Mouse (Mus musculus) kidney, embryonic 16.5 days (tissue): ENCODE results near the gene Por. TPM values are rescaled to one million over a fixed set of nuclear protein-coding genes. Genes with fewer than 3 reads are reported as not detected.
A peak's percentile ranks its signal among the peaks of the same experiment; 100 is the strongest.

Experiments
- ATAC-seq: fragments of 200-750 bp; cut with Nextera tagmentation; 2 replicates; pipeline ENCODE4 v1.8.0; 2017; ENCODE audit warnings: moderate TSS enrichment; ENCODE audit not compliant: low FRiP score, low TSS enrichment
- H3K27ac ChIP-seq: fragments of 300-500 bp; sonication (generic); 2 replicates; pipeline ENCODE4 v1.5.1; 2014; ENCODE audit warnings: low read length
- H3K27me3 ChIP-seq: fragments of 300-500 bp; sonication (generic); 2 replicates; pipeline ENCODE4 v1.6.1; 2014; ENCODE audit warnings: low read length, control low read depth, mixed read lengths; ENCODE audit not compliant: insufficient read depth
- H3K36me3 ChIP-seq: fragments of 300-500 bp; sonication (generic); 2 replicates; pipeline ENCODE4 v1.6.1; 2014; ENCODE audit warnings: low read length, control low read depth, mixed read lengths; ENCODE audit not compliant: insufficient read depth
- H3K4me1 ChIP-seq: fragments of 300-500 bp; sonication (generic); 2 replicates; pipeline ENCODE4 v1.6.1; 2014; ENCODE audit warnings: low read length, control low read depth, mixed read lengths; ENCODE audit not compliant: insufficient read depth
- H3K4me2 ChIP-seq: fragments of 300-500 bp; sonication (generic); replicated peaks from 2 replicates; pipeline ENCODE4 v1.6.1; 2014; ENCODE audit warnings: low read depth, low read length
- H3K4me3 ChIP-seq: fragments of 300-500 bp; sonication (generic); 2 replicates; pipeline ENCODE4 v1.5.1; 2014; ENCODE audit warnings: mild to moderate bottlenecking, low read length
- H3K9ac ChIP-seq: fragments of 300-500 bp; sonication (generic); replicated peaks from 2 replicates; pipeline ENCODE4 v1.6.1; 2014; ENCODE audit warnings: low read length
- H3K9me3 ChIP-seq: fragments of 300-500 bp; sonication (generic); 2 replicates; pipeline ENCODE4 v1.6.1; 2016; ENCODE audit warnings: low read length, control low read depth
- WGBS: fragments of 180-500 bp; shearing (Covaris S2); extraction: QIAGEN DNeasy Blood & Tissue Kit; methylation state at CpG from one replicate; pipeline ENCODE4 v1.1.7; 2014; 5-methylcytosine and 5-hydroxymethylcytosine counted together
- polyA plus RNA-seq: library from polyadenylated mRNA; unstranded; fragments of >200 nt; fragmentation: Nextera tagmentation; extraction: Ambion mirVana; gene quantifications from 2 replicates; pipeline ENCODE4 v1.2.1, GENCODE M21; 2015

Por gene
- polyA plus RNA-seq, 1 experiment from 2014 or later, result 106 TPM

DNA sequence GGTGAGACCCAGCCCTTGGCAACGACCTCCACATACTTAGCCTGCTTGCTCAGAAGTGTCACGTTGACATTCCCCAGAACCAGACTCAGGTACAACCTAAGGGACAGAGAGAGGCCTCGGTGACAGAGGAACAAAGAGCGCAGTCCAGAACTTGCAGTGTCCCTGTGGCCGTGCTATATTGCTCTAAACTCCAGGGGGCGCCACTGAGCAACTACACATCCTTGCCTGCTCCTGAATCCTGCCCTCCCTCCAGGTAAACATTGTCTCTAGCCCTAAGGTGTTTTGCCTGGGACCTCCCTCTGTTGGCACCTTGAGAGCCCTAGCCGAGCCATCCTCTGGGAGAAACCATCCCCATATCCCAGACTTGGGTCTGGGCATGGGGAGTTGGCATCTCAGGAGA lies 67.3 kb downstream of the Por start:
- Histone ChIP-seq H3K9me3 (no peaks in the 10 kb centered on the region), H3K27ac (no peak overlapping the region), H3K36me3 (peaks cover 55% of the 10 kb centered on the region), H3K4me3 (no peak overlapping the region), H3K4me2 (no peak overlapping the region), H3K4me1 (no peaks in the 10 kb centered on the region), H3K9ac (no peak overlapping the region), H3K27me3 (no peaks in the 10 kb centered on the region)
- 81% methylated on average over 7 of the region's 7 CpGs for WGBS
- no peak for ATAC-seq

DNA sequence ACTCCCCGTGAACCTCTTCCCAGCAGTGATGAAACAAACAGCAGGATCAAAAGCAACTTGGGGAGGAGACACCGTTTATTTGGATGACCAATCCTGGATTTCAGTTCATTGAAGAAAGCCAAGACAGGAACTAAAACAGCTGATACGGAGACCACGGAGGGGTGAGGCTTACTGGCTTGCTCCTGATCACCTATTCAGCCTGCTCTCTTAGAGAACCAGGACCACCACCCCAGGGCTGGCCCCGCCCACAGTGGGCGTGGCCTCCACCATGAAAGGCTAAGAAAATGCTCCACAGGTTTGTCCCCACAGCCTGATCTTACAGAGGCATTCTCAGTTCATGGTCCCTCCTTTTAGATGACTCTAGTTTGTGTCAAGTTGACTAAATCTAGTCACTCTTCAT lies 68.4 kb downstream of the Por start:
- 23% methylated on average over 6 of the region's 6 CpGs for WGBS
- no peaks in the 10 kb centered on the region for H3K9me3 ChIP-seq
- no peak overlapping the region for H3K27ac ChIP-seq
- H3K4me3 ChIP-seq, result no peak overlapping the region
- H3K4me1 ChIP-seq, result peaks cover 9% of the 10 kb centered on the region
- no peak for ATAC-seq
- no peak overlapping the region for H3K4me2 ChIP-seq
- H3K27me3 ChIP-seq, result no peaks in the 10 kb centered on the region
- H3K36me3 ChIP-seq, result peaks cover 44% of the 10 kb centered on the region
- H3K9ac ChIP-seq, result no peak overlapping the region

- no peaks in the 10 kb centered on the region for H3K9me3 ChIP-seq
- peaks cover 19% of the 10 kb centered on the region for H3K4me1 ChIP-seq
- H3K9ac ChIP-seq, result no peak overlapping the region
- no peak for ATAC-seq
- no peak overlapping the region for H3K27ac ChIP-seq
- no peak overlapping the region for H3K4me2 ChIP-seq
- no peak overlapping the region for H3K4me3 ChIP-seq
- no peaks in the 10 kb centered on the region for H3K27me3 ChIP-seq
- 51% methylated on average over 10 of the region's 10 CpGs for WGBS
- peaks cover 7% of the 10 kb centered on the region for H3K36me3 ChIP-seq
Measured at GRCm38 (mm10) chr5:135742156-135742555, 72.3 kb downstream of the Por start.

- H3K27ac ChIP-seq, result peak overlapping the region; percentile 66; the same call in 1 of the 2 replicates
- H3K27me3 ChIP-seq, result no peaks in the 10 kb centered on the region
- H3K4me2 ChIP-seq, result peak overlapping the region; percentile 97
- H3K9ac ChIP-seq, result peak overlapping the region; percentile 80
- H3K4me3 ChIP-seq, result peak overlapping the region; percentile 93
- H3K9me3 ChIP-seq, result peaks cover 6% of the 10 kb centered on the region; the same call in 1 of the 2 replicates
- H3K4me1 ChIP-seq, result peaks cover 19% of the 10 kb centered on the region
- peak; percentile 58 for ATAC-seq
- 17% methylated on average over 18 of the region's 18 CpGs for WGBS
- peaks cover 7% of the 10 kb centered on the region for H3K36me3 ChIP-seq
Measured at GRCm38 (mm10) chr5:135742941-135743740, 73.3 kb downstream of the Por start.

GRCm38 (mm10) chr5:135743741-135744609 lies 74.1 kb downstream of the Por start, which contains the start of gene Tmem120a:
TSS of gene Tmem120a (minus strand) at chr5:135744448.
- Histone ChIP-seq H3K9ac (peak within 1 kb of the TSS; percentile 80), H3K27ac (peak within 1 kb of the TSS; percentile 77), H3K36me3 (peaks cover 7% of the 10 kb centered on the region), H3K27me3 (no peaks in the 10 kb centered on the region), H3K4me3 (peak within 1 kb of the TSS; percentile 93), H3K4me2 (peak within 1 kb of the TSS; percentile 97), H3K4me1 (peaks cover 19% of the 10 kb centered on the region), H3K9me3 (peaks cover 8% of the 10 kb centered on the region; the same call in 1 of the 2 replicates)
- under 1% methylated on average over 60 of the region's 60 CpGs for whole genome bisulfite sequencing
- ATAC-seq, result peak; percentile 96

GRCm38 (mm10) chr5:135744742-135745141 lies 74.9 kb downstream of the Por start:
- Histone ChIP-seq H3K9ac (peak overlapping the region; percentile 66), H3K4me3 (peak overlapping the region; percentile 93), H3K4me1 (peaks cover 19% of the 10 kb centered on the region), H3K27me3 (no peaks in the 10 kb centered on the region), H3K4me2 (peak overlapping the region; percentile 97), H3K9me3 (peaks cover 8% of the 10 kb centered on the region; the same call in 1 of the 2 replicates), H3K36me3 (peaks cover 4% of the 10 kb centered on the region; the same call in 1 of the 2 replicates), H3K27ac (peak overlapping the region; percentile 77)
- ATAC-seq, result no peak
- 21% methylated on average over 11 of the region's 12 CpGs for WGBS

- Histone ChIP-seq H3K27ac (no peak overlapping the region), H3K27me3 (no peaks in the 10 kb centered on the region)
- WGBS, result 88% methylated on average over 1 of the region's 1 CpGs
Measured at GRCm38 (mm10) chr5:135751041-135751440, 81.2 kb downstream of the Por start.

GRCm38 (mm10) chr5:135751595-135751994 lies 81.8 kb downstream of the Por start:
- H3K9ac ChIP-seq, result no peak overlapping the region
- 81% methylated on average over 2 of the region's 2 CpGs for WGBS
- no peaks in the 10 kb centered on the region for H3K4me1 ChIP-seq
- no peak for ATAC-seq
- H3K27ac ChIP-seq, result no peak overlapping the region
- peaks cover 8% of the 10 kb centered on the region; the same call in 1 of the 2 replicates for H3K9me3 ChIP-seq
- no peak overlapping the region for H3K4me2 ChIP-seq
- no peaks in the 10 kb centered on the region for H3K36me3 ChIP-seq
- no peaks in the 10 kb centered on the region for H3K27me3 ChIP-seq
- H3K4me3 ChIP-seq, result no peak overlapping the region

More at GRCm38 (mm10) chr5:135751041-135751440, 81.2 kb downstream of the Por start:
- H3K9me3 ChIP-seq, result peaks cover 8% of the 10 kb centered on the region; the same call in 1 of the 2 replicates
- ATAC-seq, result no peak
- no peak overlapping the region for H3K4me2 ChIP-seq
- H3K4me1 ChIP-seq, result no peaks in the 10 kb centered on the region
- H3K4me3 ChIP-seq, result no peak overlapping the region
- H3K9ac ChIP-seq, result no peak overlapping the region
- no peaks in the 10 kb centered on the region for H3K36me3 ChIP-seq

DNA sequence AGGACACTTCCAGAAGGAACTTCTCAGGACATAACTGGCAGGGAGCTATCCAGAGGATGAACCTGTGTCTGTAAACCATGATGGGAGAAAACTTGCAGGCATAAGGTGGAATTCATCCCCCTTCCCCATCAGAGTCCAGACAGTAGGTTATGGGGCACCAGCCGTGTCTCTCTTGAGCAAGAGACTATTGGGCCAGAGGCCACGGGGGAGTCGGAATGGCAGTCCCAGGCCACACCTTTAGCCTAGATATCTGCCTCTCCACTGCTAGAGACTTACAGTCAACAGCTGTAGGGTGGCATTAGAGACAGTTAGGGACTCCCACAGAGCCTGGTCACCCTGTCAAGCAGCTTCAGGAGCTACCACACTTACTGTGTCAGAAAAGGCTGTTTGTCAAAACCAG lies 92.0 kb downstream of the Por start:
- no peak overlapping the region for H3K27ac ChIP-seq
- 57% methylated on average over 3 of the region's 3 CpGs for WGBS
- no peaks in the 10 kb centered on the region for H3K36me3 ChIP-seq
- H3K27me3 ChIP-seq, result peaks cover 5% of the 10 kb centered on the region; the same call in 1 of the 2 replicates
- H3K9me3 ChIP-seq, result no peaks in the 10 kb centered on the region
- H3K9ac ChIP-seq, result no peak overlapping the region
- no peak overlapping the region for H3K4me2 ChIP-seq
- no peaks in the 10 kb centered on the region for H3K4me1 ChIP-seq
- ATAC-seq, result no peak
- no peak overlapping the region for H3K4me3 ChIP-seq
